Mouse (Mus musculus): ENCODE data around the gene Tex38.
A peak's percentile ranks its signal among the peaks of the same experiment; 100 is the strongest.

Gene Tex38

DNA sequence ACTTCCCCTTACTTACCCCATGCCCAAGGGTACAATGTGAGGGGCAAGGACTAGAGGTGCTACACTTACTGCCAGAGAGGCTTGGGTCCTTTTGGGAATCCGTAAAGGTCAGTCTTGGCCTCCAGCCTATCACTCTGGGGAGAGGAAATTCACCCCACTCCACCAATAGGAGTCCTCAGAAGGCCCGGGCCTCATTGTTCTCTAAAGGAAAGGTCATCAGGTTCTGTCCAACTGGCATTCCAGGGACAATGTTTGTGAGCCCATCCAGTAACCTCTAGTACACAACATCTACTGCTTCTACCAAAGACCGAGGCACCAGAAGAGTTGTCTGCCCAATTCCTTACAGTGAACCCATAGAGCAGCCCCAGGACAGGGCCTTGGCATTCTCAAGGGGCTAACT lies at the start of gene Tex38:
Tex38 (minus strand) TSS at position 101 of the 400 bp plus-strand sequence.
- no peak for DNase-seq

GRCm38 (mm10) chr4:115830491-115830890 lies 49.7 kb upstream of the Tex38 start:
- no peak for DNase-seq

DNA sequence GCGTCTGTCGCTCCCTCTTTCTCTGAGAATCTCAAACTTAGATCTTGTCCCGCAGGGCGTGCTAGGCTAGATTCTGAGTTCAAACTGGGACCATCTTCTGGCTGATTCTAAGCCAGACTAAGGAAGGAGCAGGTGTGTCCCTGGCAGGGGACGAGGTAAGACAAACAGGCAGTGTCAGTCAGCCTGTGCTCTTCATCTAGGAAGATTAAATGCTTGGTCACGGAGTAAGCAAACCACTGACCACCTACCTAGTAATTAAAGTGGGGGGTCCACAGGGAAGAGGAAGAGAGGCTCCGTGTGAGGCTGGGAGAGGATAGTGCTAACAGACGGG lies 47.7 kb upstream of the Tex38 start:
- no peak for DNase-seq

DNA sequence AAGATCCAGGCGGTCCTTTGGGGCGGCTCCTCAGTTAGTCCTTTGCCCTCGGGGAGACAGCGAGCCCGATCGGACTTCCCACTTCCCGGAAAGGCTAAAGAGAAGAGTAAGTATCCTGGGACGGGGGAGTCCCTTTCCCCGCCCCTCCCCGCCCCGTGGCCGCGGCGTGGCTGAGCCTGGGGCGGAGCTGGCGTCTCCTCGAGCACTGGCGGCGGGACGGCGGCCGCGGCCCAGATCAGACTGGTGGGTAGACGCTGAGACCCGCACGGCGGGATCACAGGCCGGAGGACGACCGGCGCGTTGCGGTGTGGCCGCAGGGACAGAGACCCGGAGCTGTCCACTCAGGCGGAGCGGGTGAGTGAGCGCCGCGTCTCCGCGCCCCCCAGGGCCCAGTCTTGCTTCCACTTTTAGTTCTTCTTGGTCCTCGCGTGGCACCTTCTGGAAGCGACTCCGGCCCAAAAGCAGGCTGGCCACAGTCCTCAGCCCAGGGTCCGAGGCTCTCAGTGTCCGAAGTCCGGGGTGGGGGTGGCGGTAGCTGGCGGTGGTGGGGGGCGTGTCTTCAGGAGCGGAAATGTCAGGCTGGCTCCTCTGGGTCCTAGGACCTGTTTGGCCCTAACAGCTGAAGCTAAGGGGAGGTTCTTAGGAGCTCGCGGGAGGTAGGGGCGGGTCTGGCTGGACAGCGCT lies 47.2 kb upstream of the Tex38 start, which contains the start of gene Mob3c:
Mob3c (plus strand) TSS at position 205 of the 684 bp plus-strand sequence.
- peak; percentile 70 to 71 for DNase-seq

DNA sequence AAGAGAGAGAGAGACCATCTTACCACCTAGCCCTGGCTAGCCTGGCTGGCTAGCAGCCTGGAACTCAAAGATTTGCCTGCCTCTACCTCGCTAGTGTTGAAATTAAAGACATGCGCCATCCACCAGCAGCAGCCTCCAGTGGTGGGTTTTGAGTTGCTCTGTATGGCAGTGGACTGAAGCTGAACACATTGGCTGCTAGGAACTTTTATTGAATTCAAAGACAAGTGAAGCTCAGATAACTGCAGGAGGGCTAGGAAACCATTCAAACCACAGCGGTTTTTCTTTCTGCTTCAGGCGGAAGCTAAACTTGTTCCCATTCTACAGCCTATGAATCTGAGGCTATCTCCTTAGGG lies 46.7 kb upstream of the Tex38 start:
- peak in 1 of 2 experiments; percentile 23 for DNase-seq

- no peak for DNase-seq
Observed at GRCm38 (mm10) chr4:115827066-115827465, 46.2 kb upstream of the Tex38 start.

DNA sequence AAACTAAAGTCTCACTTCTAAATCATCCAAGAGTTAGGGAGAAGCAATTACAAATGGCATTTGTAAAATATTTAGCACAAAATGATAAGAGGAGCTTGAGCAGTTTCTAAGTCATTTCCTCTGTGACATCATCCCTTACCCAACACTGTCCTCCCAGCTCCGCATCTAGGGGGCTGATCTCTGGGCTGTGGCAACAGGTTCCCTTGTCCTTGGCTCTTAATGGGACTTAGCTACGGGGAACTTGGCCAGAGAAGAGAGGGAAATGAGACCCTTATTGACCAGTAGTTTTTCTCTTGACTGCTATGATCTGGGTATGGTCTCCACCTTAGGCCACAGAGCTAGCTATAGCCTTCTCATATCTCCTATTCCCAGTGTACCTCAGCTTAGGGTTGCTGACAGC lies 44.5 kb upstream of the Tex38 start:
- DNase-seq = no peak

- no peak for DNase-seq
Observed at GRCm38 (mm10) chr4:115824178-115824577, 43.4 kb upstream of the Tex38 start.

- DNase-seq = no peak
Observed at GRCm38 (mm10) chr4:115821928-115822327, 41.1 kb upstream of the Tex38 start.

- DNase-seq = no peak
Observed at GRCm38 (mm10) chr4:115821431-115821830, 40.6 kb upstream of the Tex38 start.

DNA sequence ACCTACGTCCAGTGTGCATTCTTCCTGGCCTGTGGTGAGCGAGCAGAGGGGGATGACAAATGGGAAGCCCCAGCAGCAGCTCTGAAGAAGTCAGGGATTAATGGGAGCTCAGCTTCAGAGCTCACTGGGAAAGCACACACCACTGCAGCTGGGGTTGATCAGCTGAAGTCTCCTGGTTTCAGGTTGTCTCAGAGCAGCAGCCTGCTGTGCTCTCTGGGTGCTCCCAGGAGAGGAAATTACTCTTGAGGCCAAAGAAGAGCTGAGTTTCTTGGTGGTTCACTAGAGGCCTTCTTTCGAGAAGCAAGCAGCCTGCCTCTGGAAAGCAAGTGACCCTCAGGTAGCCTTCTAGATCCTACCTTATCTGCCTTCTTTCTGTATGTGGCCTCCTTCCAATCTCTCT lies 40.1 kb upstream of the Tex38 start:
- no peak for DNase-seq

DNA sequence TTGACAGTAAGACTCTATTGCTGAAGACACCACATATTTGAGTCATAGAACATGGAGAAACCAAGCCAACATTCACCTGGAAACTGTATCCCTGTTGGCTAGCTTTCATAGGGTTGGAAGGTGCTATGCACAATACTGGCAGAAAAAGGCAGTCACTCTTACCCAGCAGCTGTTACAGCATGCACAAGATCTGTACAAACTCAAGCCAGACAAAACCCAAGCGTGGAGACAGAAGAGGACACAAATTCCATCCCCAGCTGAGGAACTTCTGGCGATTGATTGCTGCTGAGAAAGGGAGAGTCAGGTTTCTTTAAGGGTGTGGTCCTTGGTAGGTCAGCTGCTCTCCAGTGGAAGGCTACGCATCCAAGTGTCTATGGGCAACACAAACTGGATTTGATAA lies 39.4 kb upstream of the Tex38 start:
- DNase-seq = no peak

GRCm38 (mm10) chr4:115815606-115816005 lies 34.8 kb upstream of the Tex38 start:
- DNase-seq = no peak

DNA sequence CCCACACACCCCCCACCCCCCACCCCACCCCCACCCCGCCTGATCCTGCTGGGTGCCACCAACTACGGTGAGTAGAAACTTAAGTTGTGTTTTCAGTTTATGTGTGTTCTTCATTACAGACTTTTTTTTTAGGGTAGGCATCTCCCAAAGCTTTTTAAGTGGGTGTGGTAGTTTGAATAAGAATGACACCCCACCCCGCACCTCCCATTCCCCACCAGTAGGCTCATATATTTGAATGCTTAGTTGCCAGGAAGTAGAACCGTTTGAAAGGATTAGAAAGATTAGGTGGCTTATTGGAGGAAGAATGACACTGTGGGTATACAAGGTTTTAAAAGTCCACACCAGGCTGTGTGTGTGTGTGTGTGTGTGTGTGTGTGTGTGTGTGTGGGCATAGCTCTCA lies 31.5 kb upstream of the Tex38 start:
- DNase-seq = no peak

DNA sequence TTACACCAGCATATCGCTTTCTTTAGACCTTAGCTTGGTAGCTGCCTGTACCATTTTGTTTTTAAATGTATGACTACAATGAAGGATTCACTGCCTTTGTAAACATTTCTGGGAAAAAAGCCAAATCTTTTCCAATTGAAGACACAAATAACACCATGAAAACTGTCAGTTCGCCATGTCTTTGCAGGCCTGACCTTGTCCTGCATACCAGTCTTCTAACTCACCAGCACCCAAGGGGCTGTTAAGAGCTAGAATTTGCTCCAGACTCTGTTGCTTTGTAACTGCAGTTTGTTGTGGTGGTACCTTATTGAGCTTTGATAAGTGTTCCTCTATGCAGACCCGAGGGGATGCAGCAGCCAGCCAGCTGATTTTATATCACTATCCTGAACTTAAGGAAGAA lies 19.2 kb upstream of the Tex38 start:
- DNase-seq = no peak

- DNase-seq = no peak
Observed at GRCm38 (mm10) chr4:115795360-115795759, 14.5 kb upstream of the Tex38 start.

DNA sequence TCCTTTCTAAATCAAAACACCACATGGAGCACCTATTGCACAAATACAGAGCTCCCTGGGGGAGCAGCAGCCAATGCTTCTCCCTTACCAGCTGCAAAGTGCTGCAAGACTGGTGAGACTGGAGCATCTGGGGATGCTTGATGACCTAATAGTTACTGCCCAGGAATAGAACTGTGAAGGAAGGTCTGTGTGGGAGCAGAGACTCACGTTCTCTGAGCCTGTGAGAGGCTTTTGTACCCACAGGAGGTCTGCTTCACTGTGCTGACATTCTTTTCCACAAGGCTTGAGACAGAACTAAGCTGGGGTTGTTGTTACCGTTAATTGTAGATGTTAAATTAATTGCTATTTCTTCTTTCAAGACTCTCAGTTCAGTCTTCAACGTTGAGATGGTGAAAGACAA lies 10.0 kb upstream of the Tex38 start:
- DNase-seq = no peak

- DNase-seq = no peak
Observed at GRCm38 (mm10) chr4:115785511-115786034, 4.8 kb upstream of the Tex38 start.

DNA sequence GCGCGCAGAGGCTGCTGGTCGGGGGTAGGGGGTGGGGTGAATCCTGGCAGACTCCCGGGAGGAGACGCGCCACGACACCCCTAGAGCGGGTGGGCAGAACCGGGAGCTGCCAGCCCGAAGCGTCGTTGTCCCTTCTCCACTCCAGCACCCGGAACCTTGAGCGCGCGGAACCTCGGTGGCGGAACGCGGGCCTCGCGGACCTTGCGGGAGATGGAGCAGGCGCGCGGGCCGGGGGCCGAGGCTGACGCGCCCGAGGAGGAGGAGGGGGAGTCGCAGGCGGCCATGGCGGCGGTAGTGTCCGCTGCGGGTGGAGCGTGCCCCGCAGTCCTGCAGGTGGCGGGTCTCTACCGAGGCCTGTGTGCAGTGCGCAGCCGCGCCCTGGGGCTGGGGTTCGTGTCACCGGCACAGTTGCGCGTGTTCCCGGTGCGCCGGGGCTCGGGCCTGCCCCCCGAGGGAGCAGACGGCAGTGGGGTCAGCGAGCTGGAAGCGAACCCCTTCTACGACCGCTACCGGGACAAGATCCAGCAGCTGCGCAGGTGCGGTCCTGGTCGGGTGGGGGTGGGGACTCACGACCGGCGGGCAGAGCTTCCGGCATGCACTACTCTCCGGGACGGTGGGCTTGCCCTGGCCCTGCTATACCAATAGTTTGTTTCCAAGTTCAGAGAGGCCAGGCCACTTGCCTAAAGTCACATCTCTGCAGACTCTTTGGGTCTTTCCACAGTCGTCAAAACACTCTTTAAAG lies 4.1 kb upstream of the Tex38 start, which contains the start of gene Atpaf1:
Atpaf1 (plus strand) TSS at position 44 of the 742 bp plus-strand sequence.
- DNase-seq = peak; percentile 77 to 79

- no peak for DNase-seq
Observed at GRCm38 (mm10) chr4:115782026-115782805, 1.4 kb upstream of the Tex38 start.

DNA sequence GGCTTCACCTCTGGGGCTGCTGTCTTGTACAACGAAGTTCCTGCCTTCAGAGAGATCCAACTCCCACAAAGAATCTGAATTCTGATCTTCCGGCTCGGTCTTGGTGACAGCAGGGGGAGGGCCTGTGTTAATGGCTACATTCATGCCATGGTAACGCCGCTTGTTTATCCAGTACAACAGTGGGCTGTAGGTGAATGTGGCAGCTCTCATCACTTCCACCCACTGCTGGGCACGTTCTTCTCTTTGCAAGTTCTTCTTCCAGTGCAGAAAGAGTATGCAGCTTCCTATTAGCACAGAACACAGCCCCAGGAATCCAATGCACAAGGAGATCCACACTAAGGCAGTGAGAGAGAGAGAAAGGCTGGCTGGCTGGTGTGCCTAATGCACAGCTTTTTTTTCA lies 549 bp downstream of the Tex38 start:
- no peak for DNase-seq

- DNase-seq = no peak
Observed at GRCm38 (mm10) chr4:115777627-115778026, 3.2 kb downstream of the Tex38 start.

- DNase-seq = no peak
Observed at GRCm38 (mm10) chr4:115775056-115775455, 5.8 kb downstream of the Tex38 start.

Data from B cell, adult 2 months (primary cell).